Mouse (Mus musculus): ENCODE data around the gene Recql5. TPM values are rescaled to one million over a fixed set of nuclear protein-coding genes. Genes with fewer than 3 reads are reported as not detected.

The Recql5 gene
- polyA plus RNA-seq (2017; shearing (Covaris generic)), result 10 to 100 TPM; 12.1 to 22.5 TPM

DNA sequence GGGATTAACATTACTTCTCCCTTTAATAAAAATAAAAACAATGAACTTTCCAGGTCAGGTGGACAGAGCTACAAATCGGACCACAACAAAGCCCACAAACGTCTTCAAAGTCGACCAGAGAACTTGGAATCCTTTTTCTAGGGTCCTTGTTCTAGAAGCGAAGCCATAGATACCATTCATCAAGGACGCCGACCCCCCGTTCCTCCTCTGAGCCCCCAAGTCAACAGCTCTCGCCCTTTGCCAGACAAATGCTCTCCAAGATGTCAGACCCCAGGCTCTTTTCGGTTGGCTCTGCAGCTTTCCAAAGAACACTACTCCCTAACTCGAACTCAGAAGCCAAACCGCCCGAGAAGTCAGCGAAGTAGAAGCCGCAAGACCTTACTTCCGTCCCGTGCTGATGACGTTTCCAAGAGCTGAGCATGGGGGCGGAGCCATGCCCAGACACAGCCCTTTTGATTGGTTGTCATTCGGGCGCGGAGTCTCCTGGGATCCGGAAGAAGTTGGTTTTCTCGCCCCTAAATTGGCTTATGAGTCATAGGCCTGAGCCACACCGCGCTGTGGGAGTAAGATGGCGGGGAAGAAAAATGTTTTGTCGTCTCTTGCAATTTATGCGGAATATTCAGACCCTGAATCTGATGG, at the start of gene Recql5, which contains the start of gene Sap30bp:
Gene Recql5, minus strand, starts transcription at position 370 of the 639 bp plus-strand sequence.
Gene Sap30bp, plus strand, starts transcription at position 175 of the 639 bp plus-strand sequence.
- ATAC-seq, result peak; percentile 100

DNA sequence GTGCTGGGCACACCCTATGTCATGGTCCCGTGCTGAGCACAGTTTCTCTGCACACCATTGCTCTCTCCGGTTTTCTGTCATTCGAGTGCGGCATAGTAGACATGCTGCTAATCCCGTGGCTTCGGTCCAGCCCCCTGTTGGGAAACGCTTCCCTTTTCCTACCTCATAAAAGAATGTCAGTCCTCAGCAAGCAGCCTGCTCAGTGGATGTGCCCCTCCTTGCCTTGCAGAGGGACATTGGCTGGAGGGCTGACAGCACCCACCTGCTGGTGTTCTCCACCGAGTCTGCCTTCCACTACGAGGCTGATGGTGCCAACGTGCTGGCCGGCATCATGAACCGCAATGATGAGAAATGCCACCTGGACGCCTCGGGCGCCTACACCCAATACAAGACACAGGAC, 49.2 kb upstream of the Recql5 start:
- no peak for ATAC-seq

DNA sequence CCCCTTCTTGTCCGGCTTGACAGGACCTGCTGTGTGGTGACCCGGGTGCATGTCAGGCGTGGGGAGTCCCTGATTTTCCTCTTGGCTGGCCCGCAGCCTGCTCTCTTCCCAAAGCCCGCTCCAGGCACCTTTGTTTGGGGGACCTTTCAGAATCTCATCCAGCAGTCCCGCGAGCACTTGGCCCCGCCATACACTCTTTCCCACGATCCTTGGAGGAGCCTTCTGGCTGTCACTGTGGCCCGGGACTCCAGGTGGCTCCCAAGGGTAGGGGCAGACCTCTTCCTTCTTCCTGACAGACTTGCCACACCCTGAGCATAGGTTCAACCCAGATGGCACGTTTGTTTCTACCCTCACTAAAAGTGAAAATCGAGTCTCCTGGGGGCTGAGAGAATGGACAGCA, 42.3 kb upstream of the Recql5 start:
- no peak for ATAC-seq

DNA sequence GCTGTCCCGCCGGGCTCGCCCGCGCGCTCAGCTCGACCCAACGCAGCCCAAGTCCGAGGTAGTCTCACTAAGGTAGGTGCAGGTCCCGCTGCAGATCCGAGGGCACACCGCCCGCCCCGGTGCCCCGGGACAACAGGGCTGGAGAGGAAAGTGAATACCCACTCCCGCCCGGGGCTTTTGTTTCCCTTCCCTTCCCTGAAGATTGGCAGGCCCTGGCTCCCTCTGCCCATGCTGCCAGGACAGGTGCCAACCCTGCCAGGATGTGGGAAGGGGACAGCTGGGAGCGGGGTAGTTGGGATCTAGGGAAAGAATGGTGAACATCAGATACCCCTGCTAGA, 41.8 kb upstream of the Recql5 start:
- ATAC-seq, result no peak

DNA sequence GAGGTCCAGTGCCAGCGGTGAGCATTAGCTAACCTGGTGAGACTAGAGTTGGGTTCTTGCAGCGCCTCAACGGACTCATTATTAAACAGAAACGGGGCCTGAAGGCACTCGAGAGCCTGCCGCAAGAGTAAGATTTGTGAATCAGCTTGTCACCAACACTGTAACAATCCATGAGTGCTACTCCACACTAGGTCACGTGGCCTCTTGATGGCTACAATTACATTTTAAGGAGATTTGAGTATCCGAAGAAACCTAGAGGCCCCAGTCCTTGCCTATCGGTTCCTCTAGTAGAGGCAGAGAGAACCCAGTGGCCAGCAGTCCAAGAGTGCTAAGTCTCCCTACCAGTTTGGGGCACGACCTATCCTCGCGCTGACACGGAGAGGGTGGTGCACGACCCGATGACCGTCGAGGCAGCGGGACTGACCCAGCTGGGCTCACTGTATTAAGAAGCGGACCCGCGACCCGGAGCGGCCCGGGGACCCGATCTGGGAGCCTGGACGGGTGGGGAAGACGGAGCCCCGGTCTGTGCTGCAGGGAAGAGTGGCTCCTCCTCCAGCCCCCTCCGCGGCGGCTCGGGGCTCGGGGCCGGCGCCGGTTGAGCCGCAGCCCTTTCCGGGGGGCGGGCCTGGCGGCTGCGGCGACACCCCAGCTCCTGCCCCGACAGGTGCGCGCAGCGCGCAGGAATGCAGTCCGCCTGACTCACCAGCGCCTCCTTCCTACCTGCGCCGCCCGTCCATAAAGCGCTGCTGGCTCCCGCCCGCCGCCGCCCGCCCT, 41.2 kb upstream of the Recql5 start, which contains the start of gene Itgb4:
Gene Itgb4, plus strand, starts transcription at position 401 of the 774 bp plus-strand sequence.
- ATAC-seq, result peak; percentile 32

DNA sequence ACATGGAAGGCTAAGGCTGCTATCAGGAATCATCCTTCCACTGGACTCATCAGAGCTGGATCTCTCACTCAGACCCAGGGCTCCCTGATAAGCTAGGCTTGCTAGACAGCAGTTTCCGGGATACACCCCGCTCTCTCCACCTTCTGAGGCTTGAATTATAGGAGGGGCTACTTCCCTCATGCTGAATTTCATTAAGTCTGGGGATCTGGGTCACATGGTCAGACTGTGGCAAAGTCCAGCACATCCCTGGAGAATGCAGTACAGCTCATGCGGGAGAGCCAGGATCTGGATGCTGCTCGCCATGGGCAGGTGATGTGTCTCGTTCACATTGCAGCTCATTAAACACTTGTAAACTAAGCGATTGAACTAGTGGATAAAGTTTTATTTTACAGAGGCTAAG, 37.7 kb upstream of the Recql5 start:
- ATAC-seq, result no peak

DNA sequence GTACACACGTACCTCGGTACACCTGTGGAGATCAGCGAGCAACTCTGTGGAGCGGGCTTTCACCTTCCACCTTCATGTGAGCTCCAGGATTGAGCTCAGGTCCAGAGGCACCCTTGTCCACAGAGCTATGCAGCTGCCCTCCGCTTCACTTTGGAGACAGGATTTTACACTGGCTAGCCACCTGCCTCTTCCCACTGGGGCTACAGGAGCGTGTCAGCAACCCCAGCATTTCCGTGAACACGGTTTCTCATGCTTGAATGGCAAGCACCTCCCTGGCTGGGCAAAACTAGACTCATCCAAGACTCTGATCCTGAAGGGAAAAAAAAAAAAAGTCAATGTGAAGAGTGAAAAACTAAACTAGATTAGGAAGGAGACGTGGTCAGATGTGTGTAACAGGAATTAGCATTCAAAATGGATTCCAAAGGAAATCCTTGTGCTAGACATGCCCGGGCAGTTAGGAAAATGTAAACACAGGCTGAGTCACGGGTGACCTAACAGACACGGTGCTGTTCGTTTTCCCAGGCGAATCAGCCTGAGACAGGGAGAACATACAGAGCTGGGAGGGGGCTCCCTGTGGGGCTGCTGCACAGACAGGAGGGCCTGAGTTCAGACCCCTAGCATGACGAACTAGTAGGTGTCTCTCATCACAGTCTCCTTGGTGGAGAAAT, 36.9 kb upstream of the Recql5 start:
- ATAC-seq, result no peak

DNA sequence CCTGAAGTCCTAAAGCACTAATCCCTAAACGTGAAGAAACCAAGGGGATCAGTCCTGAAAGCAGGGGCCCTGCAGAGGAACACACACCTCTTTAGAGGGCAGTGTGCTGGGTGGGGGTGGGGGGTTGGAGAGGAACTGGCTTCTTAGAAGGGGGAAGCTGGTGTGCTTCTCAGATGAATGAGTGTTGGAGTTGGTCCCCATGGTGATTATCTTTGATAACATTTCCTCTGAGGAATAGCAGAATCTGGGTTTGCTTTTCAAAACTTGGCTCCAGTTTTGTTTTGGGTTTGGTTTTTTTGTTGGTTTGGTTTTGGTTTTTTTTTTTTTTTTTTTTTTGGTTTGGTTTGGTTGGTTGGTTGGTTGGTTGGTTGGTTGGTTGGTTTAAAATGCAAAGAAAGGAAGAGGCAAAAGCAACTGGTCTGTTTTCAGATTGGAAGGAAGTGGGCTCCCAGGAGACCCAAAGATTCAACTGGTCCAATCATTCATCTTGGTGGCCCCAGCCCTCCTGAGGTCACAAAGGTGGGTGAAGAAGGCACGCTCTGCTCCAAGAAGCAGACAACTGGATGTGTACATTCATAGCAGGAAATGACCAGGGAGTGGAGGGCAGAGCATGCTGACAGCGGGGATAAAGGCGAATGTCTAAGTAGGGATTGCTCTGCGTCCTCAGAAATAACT, 35.6 kb upstream of the Recql5 start:
- ATAC-seq, result no peak

DNA sequence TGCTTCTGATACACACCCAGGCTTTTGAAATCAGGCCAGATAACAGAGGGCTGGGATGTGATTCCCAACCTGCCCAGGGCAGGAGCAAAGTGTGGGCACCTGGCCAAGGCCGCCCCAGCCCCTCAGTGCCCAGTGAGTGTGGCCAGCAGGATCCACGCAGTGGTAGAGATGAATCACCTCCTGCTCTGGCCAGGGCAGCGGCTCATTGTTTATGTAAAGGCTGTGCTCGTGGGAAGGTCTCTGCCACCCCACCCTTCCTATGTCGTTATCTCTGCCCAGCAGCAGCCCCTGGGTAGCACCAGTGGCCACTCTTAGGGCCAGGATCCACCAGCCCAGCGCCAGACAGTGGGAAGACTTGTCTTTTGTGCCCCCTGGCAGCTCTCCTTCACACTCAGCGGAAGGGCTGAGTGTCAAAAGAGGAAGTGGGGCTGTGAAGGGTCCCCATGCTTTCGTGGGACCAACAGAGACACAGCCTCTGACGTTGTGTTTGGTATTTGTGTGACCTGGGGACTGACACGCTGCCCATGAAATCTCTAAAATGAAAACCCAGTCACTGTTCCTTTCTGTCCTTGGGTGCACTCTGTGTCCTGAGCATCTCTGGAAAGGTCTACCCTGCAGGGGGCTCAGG, 31.8 kb upstream of the Recql5 start:
- ATAC-seq, result no peak

DNA sequence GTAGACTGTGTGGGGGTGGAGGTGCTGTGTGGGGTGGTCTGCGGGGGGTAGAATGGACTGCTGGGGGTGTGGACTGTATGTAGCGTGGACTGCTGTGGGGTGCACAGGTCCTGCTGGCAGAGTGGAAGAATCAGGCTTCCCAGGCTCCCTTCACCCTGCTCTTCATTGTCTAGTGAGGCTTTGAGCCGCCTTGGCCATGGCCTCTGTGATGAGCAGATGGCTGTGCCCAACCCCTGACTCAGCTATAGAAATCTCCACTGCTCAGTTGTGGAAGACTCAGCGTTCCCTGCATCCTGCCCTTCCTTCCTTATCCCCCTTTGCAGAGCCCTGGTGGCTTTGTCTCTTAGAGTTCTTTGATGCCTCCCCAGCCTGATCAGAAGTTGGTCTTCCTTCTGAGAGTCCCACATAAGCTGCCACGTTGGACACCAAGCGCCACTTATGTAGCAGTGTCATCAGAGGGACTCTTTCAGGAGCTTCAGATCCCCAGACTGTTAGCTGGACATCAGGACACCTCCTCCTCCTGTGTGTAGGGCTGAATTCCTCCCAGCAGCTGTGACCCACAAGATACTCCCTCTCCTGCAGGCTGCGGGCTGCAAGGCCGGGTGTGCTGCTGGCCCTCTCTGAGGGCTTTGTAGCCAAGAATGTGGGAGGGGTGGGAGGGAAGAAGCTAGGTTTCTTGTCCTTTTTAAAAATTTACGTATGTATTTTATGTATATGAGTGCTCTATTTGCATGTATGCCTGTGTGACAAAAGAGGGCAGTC, 29.6 kb upstream of the Recql5 start:
- ATAC-seq, result no peak

DNA sequence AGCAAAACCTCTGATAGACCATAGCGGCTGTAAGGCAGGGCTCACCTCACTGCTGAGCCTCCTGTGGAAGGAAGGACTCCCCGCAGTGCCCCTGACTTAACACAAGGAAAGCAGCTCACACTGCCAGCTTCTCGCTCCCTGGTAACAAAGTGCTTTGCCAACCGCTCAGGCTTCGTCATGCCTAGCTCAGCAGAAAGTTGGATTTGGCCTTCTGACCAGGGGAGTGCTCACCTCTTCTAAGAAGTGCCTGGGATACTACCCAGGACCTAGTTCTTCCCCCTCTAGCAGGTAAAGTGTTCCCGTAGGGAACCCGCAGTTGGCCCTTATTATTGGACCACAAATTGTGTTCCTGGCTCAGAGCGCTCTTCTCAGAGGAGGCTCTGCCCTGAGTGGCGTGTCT, 25.7 kb upstream of the Recql5 start:
- no peak for ATAC-seq

DNA sequence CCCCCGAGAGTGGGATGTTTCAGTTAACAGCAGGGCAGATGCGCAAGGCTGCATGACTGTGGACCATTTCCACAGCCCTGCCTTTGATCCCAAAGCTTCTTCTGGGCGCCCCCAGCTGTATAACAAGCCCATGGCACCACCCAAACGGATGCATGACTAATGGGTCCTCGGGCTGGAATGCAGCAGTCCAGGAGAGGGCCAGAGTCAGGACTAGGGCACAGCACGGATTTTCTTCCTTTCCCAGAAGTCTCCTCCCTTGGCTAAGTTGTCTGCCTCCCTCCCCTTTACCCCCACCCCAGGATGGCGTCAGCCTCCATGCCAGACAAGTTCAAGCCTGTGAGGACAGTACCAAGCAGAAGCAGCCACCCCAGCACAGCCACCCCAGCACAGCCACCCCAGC, 24.7 kb upstream of the Recql5 start:
- ATAC-seq, result no peak

DNA sequence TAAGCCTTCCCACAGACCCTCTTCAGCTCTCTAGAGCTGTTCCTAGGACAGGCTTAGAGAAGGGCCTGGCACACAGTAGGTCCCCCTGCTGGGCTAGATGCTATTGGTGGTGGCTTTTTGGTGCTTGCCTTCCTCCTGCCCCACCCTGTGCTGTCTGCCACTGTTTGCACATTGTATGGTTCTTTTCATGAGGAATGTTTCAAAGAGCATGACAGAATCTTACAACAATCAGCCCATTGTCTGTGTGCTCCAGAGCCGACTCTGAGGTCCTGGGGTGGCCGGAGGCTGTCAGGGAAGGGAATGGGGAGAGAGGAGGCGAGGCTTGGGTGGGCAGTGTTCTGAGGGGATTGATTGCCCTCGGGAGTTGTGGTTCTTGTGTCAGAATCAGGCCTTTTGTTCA, 23.2 kb upstream of the Recql5 start:
- ATAC-seq, result no peak

DNA sequence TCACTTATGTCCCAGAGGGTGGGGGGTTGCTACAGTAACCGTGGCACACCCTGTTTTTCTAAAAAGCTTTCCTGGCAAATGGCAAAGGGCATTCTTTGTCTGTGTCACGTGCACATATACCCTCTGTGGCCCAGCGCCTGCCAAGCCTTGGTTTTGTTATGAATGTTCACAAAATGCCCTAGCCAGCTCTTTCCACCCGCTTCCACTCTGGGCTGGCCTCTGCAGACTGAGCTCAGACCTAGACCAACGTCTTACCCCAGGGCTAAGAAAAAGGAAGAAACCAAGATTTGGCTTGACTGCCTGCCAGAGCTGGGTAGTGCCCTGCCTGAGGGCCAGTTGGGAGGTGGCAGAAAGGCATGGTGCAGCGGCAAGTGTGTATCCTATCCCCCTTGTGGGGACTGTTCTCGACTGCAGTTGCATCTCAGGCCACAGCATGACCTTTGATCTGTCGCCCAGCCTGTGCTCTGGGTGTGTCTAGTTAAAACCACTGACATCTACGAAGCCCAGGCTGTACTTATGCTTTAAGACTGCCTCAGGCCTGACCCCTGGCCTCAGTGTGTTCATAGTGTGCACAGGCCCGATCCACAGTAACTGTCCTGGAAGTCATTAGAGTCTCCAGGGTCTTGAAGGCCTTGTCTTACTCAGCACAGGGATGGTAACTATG, 22.1 kb upstream of the Recql5 start:
- ATAC-seq, result no peak

DNA sequence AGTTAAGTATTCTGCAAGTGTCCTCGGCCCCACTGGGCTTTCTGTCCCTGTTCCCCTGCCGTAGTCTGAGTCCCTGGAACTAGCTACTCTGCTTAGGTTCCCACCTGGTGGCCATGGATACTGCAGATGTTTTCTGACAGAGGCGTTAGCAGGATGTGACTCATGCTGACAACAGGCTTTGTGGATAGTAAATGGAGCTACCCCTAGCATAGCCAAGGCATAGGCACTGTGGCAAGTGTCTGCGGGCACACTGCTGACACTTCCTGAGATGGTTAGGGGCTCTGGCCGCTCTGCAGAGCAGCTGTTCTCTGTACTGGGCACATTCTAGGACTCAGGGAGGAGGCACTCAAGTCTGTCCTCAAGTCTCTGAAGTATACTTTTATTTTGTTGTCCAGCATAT, 21.4 kb upstream of the Recql5 start:
- no peak for ATAC-seq

DNA sequence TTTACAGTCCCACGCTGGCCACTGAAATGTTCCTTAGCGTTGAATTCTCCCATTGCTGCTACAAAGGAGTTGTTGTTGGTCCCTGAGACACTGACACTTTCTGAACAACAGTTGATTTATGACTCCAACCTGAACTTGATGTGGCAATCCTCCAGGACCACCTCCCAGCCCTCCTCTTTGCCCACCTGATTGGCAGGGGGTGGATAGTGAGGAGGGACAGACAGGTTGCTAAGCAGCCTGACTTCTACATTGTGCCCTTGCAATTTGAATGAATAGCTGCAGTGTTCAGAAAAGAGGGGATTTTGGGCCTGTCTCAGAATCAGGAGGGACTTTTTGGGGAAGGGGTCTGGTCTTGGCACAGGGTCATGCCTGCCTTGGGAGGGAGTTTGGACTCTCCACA, 17.4 kb upstream of the Recql5 start:
- no peak for ATAC-seq

DNA sequence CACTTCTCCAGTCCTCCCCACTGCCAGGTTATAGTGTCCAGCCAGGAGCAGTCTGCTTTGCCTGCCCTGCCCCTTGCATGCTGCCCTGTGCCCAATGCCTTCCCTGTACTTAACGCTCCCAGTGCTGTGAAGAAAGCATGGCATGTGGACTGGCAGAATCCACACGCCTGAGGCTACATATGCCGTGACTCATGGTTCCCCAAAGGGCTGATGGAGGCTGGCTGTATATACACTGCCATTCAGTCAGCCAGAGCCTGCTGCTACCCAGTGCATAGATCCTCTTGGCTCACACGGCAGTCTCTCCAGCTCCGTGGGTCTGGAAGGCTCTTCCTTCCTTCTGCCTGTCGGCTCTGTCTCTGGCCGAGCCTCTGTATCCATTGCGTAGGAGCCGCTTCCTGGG, 15.0 kb upstream of the Recql5 start:
- ATAC-seq, result no peak

DNA sequence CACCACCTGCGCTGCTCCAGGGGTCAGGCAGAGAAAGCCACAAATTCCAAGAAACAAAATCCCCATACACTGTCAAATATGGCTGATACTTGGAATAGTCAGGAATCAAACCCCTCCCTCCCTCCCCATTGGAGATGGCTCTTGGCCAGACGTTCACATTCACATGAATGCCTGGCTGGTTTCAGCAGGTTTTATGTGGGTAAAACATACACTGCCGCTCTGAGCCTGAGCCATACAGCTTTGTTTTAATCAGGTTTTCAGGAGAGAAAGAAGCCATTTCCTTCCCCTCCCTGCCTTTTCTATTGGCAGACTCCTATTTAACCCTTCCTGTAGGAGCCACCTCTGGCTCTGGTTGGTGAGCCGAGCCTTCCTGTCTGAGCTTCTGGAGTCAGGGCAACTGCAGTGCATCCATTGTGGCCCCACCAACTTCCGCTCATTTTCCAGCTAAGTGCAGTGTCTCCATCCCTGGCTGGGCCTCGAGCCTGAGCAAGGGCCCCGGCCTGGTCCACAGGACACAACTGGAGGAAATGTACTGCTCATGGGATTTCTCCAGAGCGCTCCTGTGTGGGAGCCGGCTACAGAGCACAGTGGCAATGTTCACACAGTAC, 13.0 kb upstream of the Recql5 start:
- ATAC-seq, result no peak

DNA sequence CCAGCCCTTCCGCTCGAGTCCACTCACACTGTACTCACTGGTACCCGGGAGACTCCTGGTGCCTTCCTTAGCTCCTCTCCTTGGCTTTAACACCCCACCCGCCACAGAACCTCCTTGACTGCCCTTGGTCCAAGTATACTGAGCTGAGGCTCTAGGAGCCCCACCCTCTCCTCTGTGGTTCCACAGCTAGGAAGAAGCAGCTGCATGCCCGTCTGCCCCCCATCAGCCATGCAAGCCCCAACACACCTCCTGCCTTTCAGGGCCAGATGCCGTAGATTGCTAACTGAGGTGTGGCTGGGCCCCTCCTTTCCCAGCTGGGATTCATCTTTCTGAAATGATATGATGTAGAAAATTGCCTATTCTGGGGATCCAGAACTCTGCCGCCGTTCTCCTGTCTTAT, 12.0 kb upstream of the Recql5 start:
- ATAC-seq, result no peak

DNA sequence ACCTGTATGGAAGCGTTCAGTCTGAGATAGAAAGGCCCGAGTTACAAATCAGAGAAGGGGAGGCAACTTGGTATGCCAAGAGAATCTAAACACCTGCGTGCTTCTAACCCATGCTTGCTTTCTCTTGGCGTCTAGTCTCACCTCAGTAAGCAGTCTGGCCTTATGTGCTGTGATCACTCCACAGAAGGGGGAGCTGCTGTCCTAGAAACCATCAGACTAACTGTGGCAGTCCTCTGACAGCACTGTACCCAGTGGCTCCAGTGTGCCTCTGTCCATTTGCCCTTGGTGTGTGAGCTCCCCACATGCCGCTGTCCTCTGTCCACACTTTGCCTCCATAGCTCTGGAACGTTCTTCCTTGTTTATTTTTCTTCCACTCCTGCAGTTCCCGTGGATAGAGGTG, 8.7 kb upstream of the Recql5 start:
- ATAC-seq, result no peak
